Mouse (Mus musculus) large intestine, adult 2 months (tissue): ENCODE data around the gene Cntnap2. TPM values are rescaled to one million over a fixed set of nuclear protein-coding genes. Genes with fewer than 3 reads are reported as not detected.

Experiments
- DNase-seq: peaks from one replicate; pipeline ENCODE4 v3.0.0-alpha.2; 2012; ENCODE audit warnings: low read depth, low spot score
- WGBS: fragments of 180-500 bp; shearing (Covaris S2); methylation state at CpG from one replicate; pipeline ENCODE4 v1.1.7; 2018; 5-methylcytosine and 5-hydroxymethylcytosine counted together
- polyA plus RNA-seq: library from polyadenylated mRNA; depleted of rRNA; stranded (reverse); fragments of >200 nt; gene quantifications from 2 replicates; pipeline ENCODE4 v1.2.3, GENCODE M21; 2012

Cntnap2 gene
- polyA plus RNA-seq, 1 experiment: 0.15 TPM

- no peak for DNase-seq
- 90% methylated on average over 1 of the region's 1 CpGs for WGBS
These were observed 1084.2 kb downstream of the Cntnap2 start for GRCm38 (mm10) chr6:46143189-46143841.

- WGBS: 60% methylated on average over 1 of the region's 1 CpGs
- DNase-seq: no peak
These were observed 1107.7 kb downstream of the Cntnap2 start for GRCm38 (mm10) chr6:46166837-46167236.

- 76% methylated on average over 2 of the region's 2 CpGs for WGBS
- DNase-seq: no peak
These were observed 1138.1 kb downstream of the Cntnap2 start for GRCm38 (mm10) chr6:46197298-46197697.

GRCm38 (mm10) chr6:46201828-46202227 lies 1142.7 kb downstream of the Cntnap2 start:
- WGBS: 83% methylated on average over 4 of the region's 4 CpGs
- no peak for DNase-seq

GRCm38 (mm10) chr6:46205531-46205930 lies 1146.4 kb downstream of the Cntnap2 start:
- DNase-seq: no peak
- WGBS: 71% methylated on average over 2 of the region's 2 CpGs

GRCm38 (mm10) chr6:46232889-46233288 lies 1173.7 kb downstream of the Cntnap2 start:
- 85% methylated on average over 1 of the region's 1 CpGs for WGBS
- DNase-seq: no peak

- WGBS: 51% methylated on average over 2 of the region's 2 CpGs
- no peak for DNase-seq
These were observed 1181.2 kb downstream of the Cntnap2 start for GRCm38 (mm10) chr6:46240349-46240748.

GRCm38 (mm10) chr6:46263171-46263570 lies 1204.0 kb downstream of the Cntnap2 start:
- 44% methylated on average over 1 of the region's 1 CpGs for WGBS
- DNase-seq: no peak

- DNase-seq: no peak
These were observed 1287.8 kb downstream of the Cntnap2 start for GRCm38 (mm10) chr6:46346946-46347345.

GRCm38 (mm10) chr6:46361091-46361490 lies 1301.9 kb downstream of the Cntnap2 start:
- DNase-seq: no peak
- WGBS: 84% methylated on average over 2 of the region's 2 CpGs

More at GRCm38 (mm10) chr6:46346946-46347345, 1287.8 kb downstream of the Cntnap2 start:
- WGBS: 70% methylated on average over 5 of the region's 5 CpGs

- no peak for DNase-seq
- 91% methylated on average over 1 of the region's 1 CpGs for WGBS
These were observed 1303.0 kb downstream of the Cntnap2 start for GRCm38 (mm10) chr6:46362156-46362555.

- no peak for DNase-seq
- 63% methylated on average over 2 of the region's 2 CpGs for WGBS
These were observed 1339.8 kb downstream of the Cntnap2 start for GRCm38 (mm10) chr6:46398725-46399589.

- no peak for DNase-seq
These were observed 1355.0 kb downstream of the Cntnap2 start for GRCm38 (mm10) chr6:46414154-46414553.

GRCm38 (mm10) chr6:46414562-46414961 lies 1355.4 kb downstream of the Cntnap2 start:
- WGBS: 92% methylated on average over 4 of the region's 4 CpGs
- no peak for DNase-seq

- no peak for DNase-seq
These were observed 1360.7 kb downstream of the Cntnap2 start for GRCm38 (mm10) chr6:46419827-46420226.

GRCm38 (mm10) chr6:46420349-46420748 lies 1361.2 kb downstream of the Cntnap2 start:
- DNase-seq: no peak

- no peak for DNase-seq
- 61% methylated on average over 5 of the region's 5 CpGs for WGBS
These were observed 1369.1 kb downstream of the Cntnap2 start for GRCm38 (mm10) chr6:46428231-46428630.

- no peak for DNase-seq
- 69% methylated on average over 2 of the region's 2 CpGs for WGBS
These were observed 1391.9 kb downstream of the Cntnap2 start for GRCm38 (mm10) chr6:46450917-46451638.

- no peak for DNase-seq
- WGBS: 65% methylated on average over 4 of the region's 4 CpGs
These were observed 1413.5 kb downstream of the Cntnap2 start for GRCm38 (mm10) chr6:46472683-46473082.

GRCm38 (mm10) chr6:46484392-46484791 lies 1425.2 kb downstream of the Cntnap2 start:
- no peak for DNase-seq

More at GRCm38 (mm10) chr6:46484392-46484791, 1425.2 kb downstream of the Cntnap2 start:
- 74% methylated on average over 3 of the region's 3 CpGs for WGBS
